In genomic region chr10:113105301-113105700, GRCm38 (mm10) we compare ENCODE assay signal across 23 mouse cellular contexts.
"Had no signal": no experiment of that assay in that cellular context is flagged by ENCODE, and none has a peak within 500 bp of the region (broad histone marks: within the 10 kb centered on the region; RNA-seq: fewer than 3 reads in every experiment).

No protein-coding gene starts in this region.

- ATAC-seq: intestine, embryonic 16.5 days had no signal

- H3K27ac ChIP-seq: gastrocnemius, adult 2 months; heart, embryonic 13.5 days; heart, embryonic 15.5 days; hindbrain, embryonic 13.5 days; hindbrain, embryonic 15.5 days; hindbrain, postnatal 0 days; layer of hippocampus, adult 2 months; limb, embryonic 13.5 days; limb, embryonic 15.5 days; liver, embryonic 13.5 days had no signal

- H3K9me3 ChIP-seq: heart, embryonic 13.5 days; heart, embryonic 15.5 days; hindbrain, embryonic 13.5 days; hindbrain, embryonic 15.5 days; limb, embryonic 13.5 days; limb, embryonic 15.5 days; liver, embryonic 13.5 days had no signal

- H3K4me2 ChIP-seq: heart, embryonic 11.5 days; heart, embryonic 13.5 days; heart, embryonic 15.5 days; hindbrain, embryonic 13.5 days; hindbrain, embryonic 15.5 days; limb, embryonic 13.5 days; limb, embryonic 15.5 days; liver, embryonic 13.5 days had no signal

- H3K27me3 ChIP-seq: heart, embryonic 13.5 days; heart, embryonic 15.5 days; hindbrain, embryonic 13.5 days; hindbrain, embryonic 15.5 days; limb, embryonic 13.5 days; limb, embryonic 15.5 days; liver, embryonic 13.5 days had no signal

- H3K4me3 ChIP-seq: gastrocnemius, adult 2 months; heart, embryonic 13.5 days; heart, embryonic 15.5 days; hindbrain, embryonic 13.5 days; hindbrain, embryonic 15.5 days; layer of hippocampus, adult 2 months; limb, embryonic 13.5 days; limb, embryonic 15.5 days; liver, embryonic 13.5 days had no signal

- H3K9ac ChIP-seq: heart, embryonic 13.5 days; heart, embryonic 15.5 days; hindbrain, embryonic 13.5 days; hindbrain, embryonic 15.5 days; limb, embryonic 13.5 days; limb, embryonic 15.5 days; liver, embryonic 13.5 days had no signal

- DNase-seq: gastrocnemius, adult 2 months; gastrocnemius, postnatal 10 days; gastrocnemius, postnatal 25 days; heart, adult 18-20 months; heart, postnatal 14 days; heart, postnatal 36 days; kidney, adult 18-20 months; kidney, adult 8-10 months; kidney, postnatal 10 days; kidney, postnatal 25 days; kidney, postnatal 4 days; layer of hippocampus, adult 9-11 months; liver, embryonic 13.5 days had no signal

- H3K4me1 ChIP-seq: heart, embryonic 13.5 days; heart, embryonic 15.5 days; hindbrain, embryonic 13.5 days; hindbrain, embryonic 15.5 days; limb, embryonic 13.5 days; limb, embryonic 15.5 days; liver, embryonic 13.5 days had no signal

- H3K36me3 ChIP-seq: heart, embryonic 13.5 days; heart, embryonic 15.5 days; hindbrain, embryonic 13.5 days; hindbrain, embryonic 15.5 days; limb, embryonic 13.5 days; limb, embryonic 15.5 days; liver, embryonic 13.5 days had no signal
